Mouse (Mus musculus) heart, adult 11 months (tissue): ENCODE data around the gene Ptcra.
"Not testable (repeated sequence)": the region's sequence is repeated elsewhere in the genome, so short reads cannot be mapped to it uniquely, and the experiment has no call there.

Experiments used
- DNase-seq: peaks from one replicate; pipeline ENCODE4 v3.0.0; 2022

Ptcra gene

GRCm38 (mm10) chr17:46770546-46770945, 7.0 kb upstream of the Ptcra start:
- DNase-seq, result peak; percentile 89

- no peak for DNase-seq
Measured at GRCm38 (mm10) chr17:46767868-46768267, 4.4 kb upstream of the Ptcra start.

GRCm38 (mm10) chr17:46764916-46765315, 1.4 kb upstream of the Ptcra start:
- not testable (repeated sequence) for DNase-seq

- no peak for DNase-seq
Measured at GRCm38 (mm10) chr17:46758753-46759152, 4.8 kb downstream of the Ptcra start.

- peak; percentile 100 for DNase-seq
Measured at GRCm38 (mm10) chr17:46751794-46752556, 11.5 kb downstream of the Ptcra start, which contains the start of gene Cnpy3. Gene Cnpy3, minus strand, starts transcription at chr17:46752214.

GRCm38 (mm10) chr17:46751056-46751793, 12.3 kb downstream of the Ptcra start:
- DNase-seq, result no peak

GRCm38 (mm10) chr17:46750580-46750979, 12.9 kb downstream of the Ptcra start:
- no peak for DNase-seq

- DNase-seq, result no peak
Measured at GRCm38 (mm10) chr17:46749282-46749681, 14.2 kb downstream of the Ptcra start.

- DNase-seq, result no peak
Measured at GRCm38 (mm10) chr17:46747806-46748205, 15.7 kb downstream of the Ptcra start.

GRCm38 (mm10) chr17:46747234-46747633, 16.3 kb downstream of the Ptcra start:
- peak; percentile 92 for DNase-seq

GRCm38 (mm10) chr17:46745506-46745905, 18.0 kb downstream of the Ptcra start:
- no peak for DNase-seq

GRCm38 (mm10) chr17:46742986-46743385, 20.5 kb downstream of the Ptcra start:
- DNase-seq, result no peak

- DNase-seq, result no peak
Measured at GRCm38 (mm10) chr17:46741305-46741704, 22.2 kb downstream of the Ptcra start.

- DNase-seq, result no peak
Measured at GRCm38 (mm10) chr17:46736160-46736559, 27.4 kb downstream of the Ptcra start.

- DNase-seq, result no peak
Measured at GRCm38 (mm10) chr17:46735287-46735686, 28.2 kb downstream of the Ptcra start.

GRCm38 (mm10) chr17:46734055-46734454, 29.5 kb downstream of the Ptcra start:
- DNase-seq, result no peak

- DNase-seq, result peak; percentile 94
Measured at GRCm38 (mm10) chr17:46728904-46729318, 34.6 kb downstream of the Ptcra start, which contains the start of gene Gnmt. Gene Gnmt, minus strand, starts transcription at chr17:46729168.

GRCm38 (mm10) chr17:46728496-46728895, 35.0 kb downstream of the Ptcra start:
- no peak for DNase-seq

- no peak for DNase-seq
Measured at GRCm38 (mm10) chr17:46728021-46728420, 35.5 kb downstream of the Ptcra start.

- DNase-seq, result no peak
Measured at GRCm38 (mm10) chr17:46727271-46727670, 36.2 kb downstream of the Ptcra start.

GRCm38 (mm10) chr17:46725731-46726645, 37.5 kb downstream of the Ptcra start:
- DNase-seq, result no peak

- DNase-seq, result peak; percentile 90
Measured at GRCm38 (mm10) chr17:46725273-46725672, 38.2 kb downstream of the Ptcra start.
